ENCODE assay signal across 22 mouse cellular contexts in genomic region chr11:120615167-120615566, GRCm38 (mm10). TPM values are rescaled to one million over a fixed set of nuclear protein-coding genes. Genes with fewer than 3 reads are reported as not detected.
DNase-seq lines count a peak whose midpoint lies in the region; ATAC-seq and TF ChIP-seq lines count a peak whose summit lies in the region.
"Had no signal": no experiment of that assay in that cellular context is flagged by ENCODE, and none has a peak within 500 bp of the region (broad histone marks: within the 10 kb centered on the region; RNA-seq: fewer than 3 reads in every experiment).

No protein-coding gene starts in this region.

- no peaks in the 10 kb centered on the region for H3K27me3 ChIP-seq in liver, adult 2 months (ENCODE audit: control insufficient read depth, insufficient read depth, low read length)
- H3K27me3 ChIP-seq in liver, embryonic 11.5 days (replicated peaks; ENCODE audit: control insufficient read depth, insufficient read depth, low read length): no peaks in the 10 kb centered on the region
- H3K27me3 ChIP-seq in myocyte (ENCODE audit: control insufficient read depth, insufficient read depth, insufficient read length): no peaks in the 10 kb centered on the region
- H3K27me3 ChIP-seq in forebrain, embryonic 12.5 days: no peaks in the 10 kb centered on the region
- H3K27me3 ChIP-seq: embryonic facial prominence, embryonic 13.5 days; limb, embryonic 15.5 days; neural tube, embryonic 12.5 days had no signal

- no peak for TF ChIP-seq POLR2A in liver, adult 2 months (IDR thresholded peaks at IDR 0.05; ENCODE audit: extremely low read depth, insufficient read depth, low read length)
- TF ChIP-seq POLR2A in cortical plate, adult 2 months (IDR thresholded peaks at IDR 0.05; ENCODE audit: extremely low read depth, insufficient read depth, low read length): peak; percentile 12; the same call in 1 of the 2 replicates
- no peak for TF ChIP-seq POLR2A in myocyte (IDR thresholded peaks at IDR 0.05; ENCODE audit: insufficient read length, low read depth)

- no peak for ATAC-seq in liver, embryonic 11.5 days (replicated peaks; ENCODE audit: low FRiP score)
- no peak for ATAC-seq in forebrain, embryonic 12.5 days (ENCODE audit: low FRiP score)
- ATAC-seq: forebrain, postnatal 0 days; lung, postnatal 0 days had no signal

- H3K9me3 ChIP-seq in liver, embryonic 11.5 days (ENCODE audit: control insufficient read depth, low read length): no peaks in the 10 kb centered on the region
- 0 out of 2 replicates have a peak, but pooled peaks cover 2% of the 10 kb centered on the region for H3K9me3 ChIP-seq in forebrain, embryonic 12.5 days
- H3K9me3 ChIP-seq: embryonic facial prominence, embryonic 13.5 days; limb, embryonic 15.5 days; neural tube, embryonic 12.5 days had no signal

- H3K9ac ChIP-seq in liver, adult 2 months (ENCODE audit: low read depth, low read length): peak overlapping the region; percentile 55
- H3K9ac ChIP-seq in liver, embryonic 11.5 days (ENCODE audit: low read depth, low read length): no peak overlapping the region
- no peak overlapping the region for H3K9ac ChIP-seq in forebrain, embryonic 12.5 days
- H3K9ac ChIP-seq: forebrain, postnatal 0 days; limb, embryonic 15.5 days; neural tube, embryonic 12.5 days had no signal

- 69% methylated on average over 6 of the region's 6 CpGs for WGBS in liver, adult 2 months
- 89% methylated on average over 6 of the region's 6 CpGs for WGBS in liver, embryonic 11.5 days
- WGBS in forebrain, embryonic 12.5 days: 94% methylated on average over 6 of the region's 6 CpGs

- peak; percentile 52 for DNase-seq in cerebellum, adult 9-10 months
- no peak for DNase-seq in cerebellum, postnatal 14 days
- DNase-seq in liver, adult 2 months (ENCODE audit: extremely low read depth, low read depth, low spot score): peak; percentile 22
- DNase-seq in liver, embryonic 11.5 days (ENCODE audit: low spot score): no peak
- no peak for DNase-seq in frontal cortex, postnatal 14 days (ENCODE audit: low spot score in 2 of 2)
- DNase-seq: forebrain, postnatal 0 days; gastrocnemius, adult 2 months; heart, postnatal 4 days; kidney, adult 11 months; kidney, postnatal 25 days; right cerebral cortex, postnatal 4 days; thymus, adult 2 months had no signal

- TF ChIP-seq CTCF in liver, adult 2 months (IDR thresholded peaks at IDR 0.05; ENCODE audit: low read depth, low read length): no peak
- no peak for TF ChIP-seq CTCF in cortical plate, adult 2 months (IDR thresholded peaks at IDR 0.05; ENCODE audit: extremely low read depth, insufficient read depth, low read length)

- peaks cover 21% of the 10 kb centered on the region for H3K79me2 ChIP-seq in liver, adult 2 months (ENCODE audit: control insufficient read depth, insufficient read depth, low read length)
- peaks cover 34% of the 10 kb centered on the region for H3K79me2 ChIP-seq in myocyte (ENCODE audit: control insufficient read depth, insufficient read depth)

- peaks cover 41% of the 10 kb centered on the region for H3K36me3 ChIP-seq in liver, adult 2 months (ENCODE audit: control insufficient read depth, insufficient read depth, low read length)
- H3K36me3 ChIP-seq in liver, embryonic 11.5 days (ENCODE audit: control insufficient read depth, insufficient read depth, low read length): peaks cover 51% of the 10 kb centered on the region
- peaks cover 29% of the 10 kb centered on the region for H3K36me3 ChIP-seq in myocyte (ENCODE audit: control insufficient read depth, insufficient read depth)
- peaks cover 72% of the 10 kb centered on the region for H3K36me3 ChIP-seq in forebrain, embryonic 12.5 days (replicated peaks)

- H3K4me3 ChIP-seq in liver, adult 2 months (ENCODE audit: insufficient read depth, low read depth, low read length): peak overlapping the region; percentile 99; the same call in 1 of the 2 replicates
- no peak overlapping the region for H3K4me3 ChIP-seq in liver, embryonic 11.5 days (ENCODE audit: low read depth, low read length)
- no peak overlapping the region for H3K4me3 ChIP-seq in cortical plate, adult 2 months (ENCODE audit: insufficient read depth, low read length)
- H3K4me3 ChIP-seq in myocyte: peak overlapping the region; percentile 65
- H3K4me3 ChIP-seq in forebrain, embryonic 12.5 days (replicated peaks): no peak overlapping the region
- H3K4me3 ChIP-seq: embryonic facial prominence, embryonic 13.5 days; gastrocnemius, adult 2 months; limb, embryonic 15.5 days; neural tube, embryonic 12.5 days had no signal

- H3ac ChIP-seq in myocyte (ENCODE audit: control insufficient read depth, insufficient read length): no peak overlapping the region

- H3K4me2 ChIP-seq in liver, embryonic 11.5 days: no peak overlapping the region
- peak overlapping the region; percentile 82 for H3K4me2 ChIP-seq in myocyte (ENCODE audit: low read depth)
- H3K4me2 ChIP-seq in forebrain, embryonic 12.5 days: no peak overlapping the region
- H3K4me2 ChIP-seq: embryonic facial prominence, embryonic 13.5 days; limb, embryonic 15.5 days; neural tube, embryonic 12.5 days had no signal

- H3K4me1 ChIP-seq in liver, adult 2 months (ENCODE audit: control insufficient read depth, insufficient read depth, low read length): peaks cover 24% of the 10 kb centered on the region
- peaks cover 23% of the 10 kb centered on the region for H3K4me1 ChIP-seq in liver, embryonic 11.5 days (replicated peaks; ENCODE audit: control insufficient read depth, insufficient read depth, low read length)
- H3K4me1 ChIP-seq in cortical plate, adult 2 months (ENCODE audit: control insufficient read depth, insufficient read depth, low read length): peaks cover 5% of the 10 kb centered on the region
- H3K4me1 ChIP-seq in forebrain, embryonic 12.5 days: peaks cover 18% of the 10 kb centered on the region

- peak overlapping the region; percentile 100 for H3K27ac ChIP-seq in liver, adult 2 months (replicated peaks; ENCODE audit: insufficient read depth, low read depth, low read length)
- H3K27ac ChIP-seq in liver, embryonic 11.5 days (ENCODE audit: low read depth, low read length): no peak overlapping the region
- H3K27ac ChIP-seq in cortical plate, adult 2 months (ENCODE audit: insufficient read depth, low read length): no peak overlapping the region
- no peak overlapping the region for H3K27ac ChIP-seq in forebrain, embryonic 12.5 days
- H3K27ac ChIP-seq: embryonic facial prominence, embryonic 13.5 days; limb, embryonic 15.5 days; neural tube, embryonic 12.5 days had no signal

TF ChIP-seq in myocyte, 11 proteins besides CTCF, POLR2A, EP300 and RAD21 (continues in another document):
- TF ChIP-seq E2F4 (IDR thresholded peaks at IDR 0.05; ENCODE audit: insufficient read depth) (no peak), MAX (IDR thresholded peaks at IDR 0.05; ENCODE audit: low read depth) (no peak), USF1 (IDR thresholded peaks at IDR 0.05; ENCODE audit: low read depth) (no peak), MYOG (IDR thresholded peaks at IDR 0.05; ENCODE audit: control insufficient read depth in 1 of 3, insufficient read depth in 1 of 3, insufficient read length in 2 of 3, low read depth in 2 of 3) (no peak), MYOD1 (IDR thresholded peaks at IDR 0.05; ENCODE audit: control insufficient read depth in 1 of 3, insufficient read length in 2 of 3, low read depth in 2 of 3) (no peak), REST (IDR thresholded peaks at IDR 0.05; ENCODE audit: insufficient read depth, insufficient read length) (no peak), TCF3 (IDR thresholded peaks at IDR 0.05; ENCODE audit: insufficient read length, low read depth) (no peak), CEBPB (IDR thresholded peaks at IDR 0.05; ENCODE audit: insufficient read depth, poor library complexity, severe bottlenecking) (no peak), POLR2AphosphoS2 (IDR thresholded peaks at IDR 0.05; ENCODE audit: insufficient read length, low read depth) (no peak), SRF (IDR thresholded peaks at IDR 0.05; ENCODE audit: control insufficient read depth, insufficient read length, low read depth) (no peak)

RNA-seq across cellular contexts. Expression of gene Pcyt2, which starts 2.6 kb away (rescaled TPM):
- total RNA-seq in liver, adult 2 months (2014; rRNA removed): 494 and 540 TPM in 2 replicates
- polyA plus RNA-seq in liver, adult 2 months (2012; rRNA removed): 1,294 and 1,652 TPM in 2 replicates
- 165 and 175 TPM in 2 replicates for polyA plus RNA-seq in liver, embryonic 11.5 days (2014; fragmentation: Nextera tagmentation; extraction: Ambion mirVana)
- polyA plus RNA-seq in cortical plate, adult 2 months (2012; rRNA removed): 281 and 289 TPM in 2 replicates
- 117 TPM for polyA plus RNA-seq in myocyte (2012; fragmentation: generic; extraction: Trizol)
- polyA plus RNA-seq in forebrain, embryonic 12.5 days (2016; fragmentation: Nextera tagmentation; extraction: Ambion mirVana): 139 and 142 TPM in 2 replicates

RNA-seq across cellular contexts. Expression of gene Npb, which starts 6.9 kb away (rescaled TPM):
- not detected in 2 replicates for total RNA-seq in liver, adult 2 months (2014; rRNA removed)
- polyA plus RNA-seq in liver, adult 2 months (2012; rRNA removed): 2.0 and 2.7 TPM in 2 replicates
- polyA plus RNA-seq in liver, embryonic 11.5 days (2014; fragmentation: Nextera tagmentation; extraction: Ambion mirVana): 3.6 and 6.3 TPM in 2 replicates
- polyA plus RNA-seq in cortical plate, adult 2 months (2012; rRNA removed): 0.58 and 1.1 TPM in 2 replicates
- polyA plus RNA-seq in myocyte (2012; fragmentation: generic; extraction: Trizol): 0.32 TPM
- 0.40 TPM in 1 of 2 replicates, not detected in the other for polyA plus RNA-seq in forebrain, embryonic 12.5 days (2016; fragmentation: Nextera tagmentation; extraction: Ambion mirVana)
- total RNA-seq: common myeloid progenitor, adult 5-6 weeks; forebrain, postnatal 0 days; granulocyte monocyte progenitor cell, adult 5-6 weeks; left cerebral cortex, postnatal 10 days had no signal

RNA-seq across cellular contexts. Expression of gene Sirt7, which starts 9.9 kb away (rescaled TPM):
- total RNA-seq in liver, adult 2 months (2014; rRNA removed): 31.1 and 36.3 TPM in 2 replicates
- polyA plus RNA-seq in liver, adult 2 months (2012; rRNA removed): 69.7 and 72.1 TPM in 2 replicates
- polyA plus RNA-seq in liver, embryonic 11.5 days (2014; fragmentation: Nextera tagmentation; extraction: Ambion mirVana): 48.6 and 54.8 TPM in 2 replicates
- 98.2 and 105 TPM in 2 replicates for polyA plus RNA-seq in cortical plate, adult 2 months (2012; rRNA removed)
- polyA plus RNA-seq in myocyte (2012; fragmentation: generic; extraction: Trizol): 29.9 TPM
- 43.1 and 43.3 TPM in 2 replicates for polyA plus RNA-seq in forebrain, embryonic 12.5 days (2016; fragmentation: Nextera tagmentation; extraction: Ambion mirVana)

RNA-seq across cellular contexts. Expression of gene Anapc11, which starts 16.9 kb away (rescaled TPM):
- total RNA-seq in liver, adult 2 months (2014; rRNA removed): 8.9 and 12.8 TPM in 2 replicates
- polyA plus RNA-seq in liver, adult 2 months (2012; rRNA removed): 57.0 and 59.4 TPM in 2 replicates
- polyA plus RNA-seq in liver, embryonic 11.5 days (2014; fragmentation: Nextera tagmentation; extraction: Ambion mirVana): 200 and 208 TPM in 2 replicates
- 148 and 161 TPM in 2 replicates for polyA plus RNA-seq in cortical plate, adult 2 months (2012; rRNA removed)
- 184 TPM for polyA plus RNA-seq in myocyte (2012; fragmentation: generic; extraction: Trizol)
- 179 and 186 TPM in 2 replicates for polyA plus RNA-seq in forebrain, embryonic 12.5 days (2016; fragmentation: Nextera tagmentation; extraction: Ambion mirVana)

RNA-seq across cellular contexts. Expression of gene Alyref, which starts 17.0 kb away (rescaled TPM):
- 33.8 and 34.5 TPM in 2 replicates for total RNA-seq in liver, adult 2 months (2014; rRNA removed)
- polyA plus RNA-seq in liver, adult 2 months (2012; rRNA removed): 12.6 and 12.9 TPM in 2 replicates
- 601 and 617 TPM in 2 replicates for polyA plus RNA-seq in liver, embryonic 11.5 days (2014; fragmentation: Nextera tagmentation; extraction: Ambion mirVana)
- polyA plus RNA-seq in cortical plate, adult 2 months (2012; rRNA removed): 42.1 and 46.9 TPM in 2 replicates
- polyA plus RNA-seq in myocyte (2012; fragmentation: generic; extraction: Trizol): 113 TPM
- polyA plus RNA-seq in forebrain, embryonic 12.5 days (2016; fragmentation: Nextera tagmentation; extraction: Ambion mirVana): 561 and 697 TPM in 2 replicates

Comparison
In these comparisons a context has a peak if more than half of its experiments do, and no peak if none do; other contexts are left out.
1. DNase-seq: peak in cerebellum, adult 9-10 months (single experiment) and liver, adult 2 months (single experiment); none in cerebellum, postnatal 14 days (0 of 2), liver, embryonic 11.5 days (single experiment) and frontal cortex, postnatal 14 days (0 of 2).
2. H3K4me3 ChIP-seq: peak in liver, adult 2 months (single experiment) and myocyte (single experiment); none in liver, embryonic 11.5 days (single experiment), cortical plate, adult 2 months (single experiment) and forebrain, embryonic 12.5 days (single experiment).